Mouse (Mus musculus) adrenal gland, postnatal 14 days (tissue): ENCODE results near the gene Llgl2. TPM values are rescaled to one million over a fixed set of nuclear protein-coding genes. Genes with fewer than 3 reads are reported as not detected.

Source experiments
- DNase-seq: peaks from one replicate; pipeline ENCODE4 v3.0.0; 2021; ENCODE audit warnings: mixed read lengths
- microRNA-seq, 2 experiments: library from miRNA; unstranded; fragments of <30 nt; microRNA quantifications; one replicate each; pipeline ENCODE4 v1.2.0; 2021
- total RNA-seq: library from RNA; stranded (reverse); gene quantifications from 2 replicates; pipeline ENCODE4 v1.2.3, GENCODE M21; 2021

The Llgl2 gene
- total RNA-seq, 1 experiment from 2014 or later = 11.4 TPM

DNA sequence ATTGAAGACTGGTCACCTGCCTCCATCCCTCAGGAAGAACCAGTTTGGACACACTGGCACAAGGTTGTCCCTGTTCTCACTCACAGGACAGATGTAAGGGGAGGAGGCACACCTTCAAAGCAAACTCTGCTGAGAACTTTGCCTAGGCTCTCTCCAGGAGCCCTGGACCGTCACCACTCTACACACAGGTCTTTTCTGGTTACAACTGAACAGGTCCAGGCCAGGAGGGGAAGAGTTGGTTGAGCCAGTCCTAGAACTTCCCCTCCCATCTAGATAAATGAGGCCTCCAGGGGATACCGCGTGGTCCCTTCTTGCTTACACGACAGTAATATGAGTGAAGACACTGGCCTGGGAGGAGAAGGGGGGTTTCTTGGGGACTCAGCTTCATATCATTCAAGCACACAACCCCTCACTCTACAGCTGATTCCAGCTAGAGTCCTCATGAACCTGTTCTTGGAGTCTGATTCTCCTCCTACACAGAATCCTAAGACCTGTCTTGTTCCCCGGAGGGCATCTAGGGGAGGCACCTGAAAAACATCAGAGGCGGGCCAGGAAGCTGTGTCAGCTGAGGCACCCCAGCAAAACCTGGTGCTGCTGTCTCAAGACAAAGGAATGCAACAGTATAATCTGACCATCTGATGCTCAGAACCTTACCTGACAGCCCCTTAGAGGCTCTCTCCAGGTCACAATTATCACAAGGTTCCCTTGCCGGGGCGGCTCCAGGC is 80.5 kb downstream of the Llgl2 start:
- no peak for DNase-seq

Small RNAs within 50 kb of the gene (microRNA-seq; reads per million reads assigned to microRNA genes)
- 0.43 to 0.76 reads per million in 2 experiments for gene Mir5621

Other genes starting within 250 kb of the Llgl2 start
- gene Mrps7, start 220.1 kb upstream of the Llgl2 start, total RNA-seq = 81.0 and 87.7 TPM in 2 replicates
- gene Gga3, start 220.0 kb upstream of the Llgl2 start, total RNA-seq = 19.5 and 23.8 TPM in 2 replicates
- 98.2 and 112 TPM in 2 replicates for gene Mif4gd, start 211.1 kb upstream of the Llgl2 start, total RNA-seq
- 181 and 188 TPM in 2 replicates for gene Slc25a19, start 195.8 kb upstream of the Llgl2 start, total RNA-seq
- 103 and 108 TPM in 2 replicates for gene Grb2, start 115.5 kb upstream of the Llgl2 start, total RNA-seq
- gene Tmem94, start 58.6 kb upstream of the Llgl2 start, total RNA-seq = 64.4 and 65.1 TPM in 2 replicates
- gene Caskin2, start 10.4 kb upstream of the Llgl2 start, total RNA-seq = 53.7 and 57.5 TPM in 2 replicates
- gene Tsen54, start 9.3 kb upstream of the Llgl2 start, total RNA-seq = 16.3 and 20.3 TPM in 2 replicates
- 0.26 TPM in 1 of 2 replicates, not detected in the other for gene Myo15b, start 34.4 kb downstream of the Llgl2 start, total RNA-seq
- 0.82 and 1.3 TPM in 2 replicates for gene Smim5, start 75.9 kb downstream of the Llgl2 start, total RNA-seq
- gene Smim6, start 88.0 kb downstream of the Llgl2 start, total RNA-seq = not detected in 2 replicates
- 40.9 and 42.9 TPM in 2 replicates for gene Sap30bp, start 109.2 kb downstream of the Llgl2 start, total RNA-seq
- 18.3 and 22.3 TPM in 2 replicates for gene Recql5, start 109.4 kb downstream of the Llgl2 start, total RNA-seq
- gene Itgb4, start 150.7 kb downstream of the Llgl2 start, total RNA-seq = 3.6 and 4.4 TPM in 2 replicates
- 41.5 and 51.9 TPM in 2 replicates for gene Galk1, start 188.7 kb downstream of the Llgl2 start, total RNA-seq
- gene H3f3b, start 203.9 kb downstream of the Llgl2 start, total RNA-seq = 340 and 347 TPM in 2 replicates
- 20.6 and 24.4 TPM in 2 replicates for gene Unk, start 206.3 kb downstream of the Llgl2 start, total RNA-seq